Mouse (Mus musculus): ENCODE results near the gene Socs2.

Gene Socs2

DNA sequence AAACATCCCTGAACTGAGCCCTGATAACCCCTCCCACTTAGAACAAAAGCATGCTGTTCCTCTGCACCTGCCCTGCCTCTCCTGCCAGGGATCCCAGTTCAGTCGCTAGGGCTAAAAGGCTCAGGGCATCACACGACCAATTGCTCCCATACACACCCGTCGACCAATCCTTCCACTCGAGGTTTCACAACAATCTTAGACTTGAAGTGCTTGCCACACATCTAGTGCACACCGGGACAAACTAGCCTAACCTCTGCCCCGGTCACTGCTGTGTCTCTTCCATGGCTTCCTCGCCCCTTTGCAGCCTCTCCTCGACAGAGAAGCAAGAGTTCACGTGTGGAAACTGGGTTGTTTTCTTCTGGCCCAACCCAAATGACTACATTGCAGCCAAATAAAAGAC, 3.3 kb upstream of the Socs2 start:
- no peak for DNase-seq (ENCODE audit: extremely low spot score)

DNA sequence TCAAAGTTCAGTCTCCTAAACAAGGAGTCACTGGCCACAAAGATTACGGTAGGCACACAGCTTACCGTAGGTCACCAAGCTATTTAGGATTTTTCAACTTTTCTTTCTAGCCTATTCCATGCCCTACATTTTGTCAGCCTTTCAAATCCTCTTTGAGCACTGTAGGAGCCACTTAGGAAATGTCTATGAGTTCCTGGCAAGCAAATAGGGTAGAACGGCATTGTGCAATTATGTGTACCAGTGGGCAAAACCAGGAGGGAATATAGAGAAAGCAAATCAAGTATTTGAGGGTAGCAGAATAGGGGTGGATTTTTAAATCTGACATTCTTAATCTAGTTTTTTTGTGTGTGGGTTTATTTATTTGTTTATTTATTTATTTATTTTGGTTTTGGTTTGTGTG, 2.7 kb upstream of the Socs2 start:
- DNase-seq (ENCODE audit: extremely low spot score), result no peak

DNA sequence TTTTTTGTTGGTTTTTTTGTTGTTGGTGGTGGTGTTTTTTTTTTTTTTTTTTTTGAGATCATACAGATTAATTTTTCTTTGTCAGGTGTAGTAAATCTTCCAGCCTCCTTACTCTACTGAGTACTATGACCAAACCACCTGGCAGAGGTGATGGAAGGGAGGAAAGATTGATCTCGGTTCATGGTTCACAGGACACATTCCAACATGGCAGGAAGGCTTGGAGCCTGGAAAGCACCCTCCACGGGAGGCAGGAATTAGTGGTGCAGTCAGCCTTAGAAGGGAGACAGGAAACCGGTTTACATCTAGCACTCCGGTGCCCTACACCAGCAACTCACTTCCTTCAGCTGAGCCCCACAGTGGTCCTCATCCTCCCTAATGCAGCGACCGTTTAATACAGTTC, 1.7 kb upstream of the Socs2 start:
- DNase-seq (ENCODE audit: extremely low spot score), result no peak

DNA sequence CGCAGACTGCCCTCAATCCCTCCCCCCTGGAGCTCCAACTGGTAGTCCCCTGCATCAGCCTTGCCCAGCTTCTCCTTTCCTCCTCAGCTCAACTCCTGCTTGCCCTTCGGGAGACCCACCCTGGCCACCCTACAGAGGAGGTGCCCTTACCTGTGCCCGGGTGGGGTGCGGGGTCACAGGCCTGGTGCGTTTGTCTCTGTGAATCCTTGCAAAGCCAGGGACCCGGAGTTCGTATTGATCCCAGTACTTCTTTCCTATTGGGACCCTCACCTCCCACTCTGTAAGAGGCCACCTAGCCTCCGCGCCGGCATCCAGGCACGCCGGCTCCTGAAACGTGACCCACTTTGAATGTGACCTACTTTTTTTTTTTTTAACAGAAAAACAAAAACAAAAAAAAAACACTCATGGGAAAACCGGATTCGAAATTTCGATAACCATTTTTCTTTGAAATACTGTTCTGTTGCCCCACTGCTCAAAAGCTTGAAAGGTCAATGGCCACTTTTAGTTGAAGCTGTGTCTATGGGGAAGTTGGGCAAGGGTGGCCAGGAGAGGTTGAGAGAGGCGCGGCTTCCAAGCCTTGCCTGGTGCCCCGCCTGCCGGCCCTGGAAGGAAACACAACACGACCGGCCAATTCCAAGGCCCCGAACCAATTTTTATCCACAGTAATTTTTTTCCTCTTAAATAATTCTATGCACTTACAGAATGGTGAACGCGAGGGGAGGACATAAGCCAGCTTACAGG, 686 bp upstream of the Socs2 start:
- DNase-seq (ENCODE audit: extremely low spot score), result peak; percentile 72

DNA sequence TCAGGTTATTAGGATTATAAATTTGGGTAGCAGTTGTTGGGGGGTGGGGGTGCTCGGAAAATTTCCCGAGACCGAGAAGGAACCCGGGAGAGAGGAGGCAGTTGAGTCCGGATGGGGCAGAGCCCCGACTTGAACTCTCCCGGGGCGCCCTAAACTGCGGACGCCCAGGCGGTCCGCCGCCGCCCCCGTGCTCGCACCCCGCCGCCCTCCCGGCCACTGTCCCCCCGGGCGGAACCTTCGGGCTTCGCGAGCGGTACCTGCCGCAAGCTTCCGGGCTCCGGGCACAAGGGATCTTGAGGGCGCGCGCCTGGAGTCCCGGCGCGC, 657 bp downstream of the Socs2 start:
- no peak for DNase-seq (ENCODE audit: extremely low spot score)

DNA sequence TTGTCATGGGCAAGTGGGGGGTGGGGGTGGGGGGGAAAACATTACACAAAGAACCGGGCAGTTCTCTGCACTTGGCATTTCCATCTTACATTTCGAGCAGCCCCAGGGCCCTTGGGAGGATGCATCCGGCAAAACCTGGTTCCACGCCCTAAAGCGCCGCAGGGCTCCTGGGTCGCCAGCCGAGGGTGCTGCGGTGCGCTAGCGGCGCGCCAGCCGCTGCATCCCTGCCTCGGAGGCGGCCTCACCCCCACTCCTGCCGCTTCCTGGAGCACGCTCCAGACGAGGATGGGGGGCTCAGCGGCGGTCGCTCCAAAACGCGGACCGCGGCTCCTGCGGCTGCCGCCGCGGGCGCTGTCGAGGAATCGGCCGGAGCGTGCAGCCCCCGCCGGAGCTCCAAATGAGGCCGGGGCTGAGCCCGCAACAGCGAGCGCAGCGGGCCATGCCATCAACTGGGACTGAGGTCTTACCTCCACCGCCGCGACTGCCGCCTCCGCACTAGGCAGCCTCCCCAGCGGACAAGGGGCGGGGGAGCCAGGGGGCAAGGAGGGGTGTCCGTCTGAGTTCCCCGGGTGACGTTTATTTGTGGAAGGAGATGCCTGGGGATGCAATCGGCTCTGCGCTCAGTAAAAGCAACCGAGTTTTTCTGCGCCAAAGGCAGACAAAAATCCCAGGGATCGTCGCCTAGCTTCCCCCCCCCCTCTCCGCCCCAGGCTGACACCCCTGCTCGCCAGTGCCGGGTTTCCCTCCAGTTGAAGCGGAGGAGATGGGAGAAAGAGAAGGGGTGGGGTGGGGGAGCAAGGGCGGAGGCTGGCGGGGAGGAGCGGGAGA, 1.2 kb downstream of the Socs2 start:
- DNase-seq (ENCODE audit: extremely low spot score), result peak; percentile 69

DNA sequence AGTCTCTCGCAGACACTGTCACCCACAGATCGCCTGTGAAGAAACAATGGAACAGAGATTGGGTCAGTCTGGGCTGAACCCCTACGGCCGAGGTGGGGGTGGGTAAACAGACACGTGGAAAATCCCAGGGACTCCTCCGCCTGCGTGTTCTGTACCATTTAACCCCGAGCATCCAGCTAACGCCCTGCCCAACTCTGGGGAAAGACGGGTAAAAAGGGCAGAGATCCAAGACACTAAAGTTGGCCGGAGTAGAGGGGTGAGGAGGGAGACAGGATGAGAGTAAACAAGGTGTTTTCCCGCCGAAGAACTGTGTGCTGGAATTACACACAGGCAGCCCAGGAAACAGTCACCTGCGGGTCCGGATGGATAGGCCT, 1.8 kb downstream of the Socs2 start:
- no peak for DNase-seq (ENCODE audit: extremely low spot score)

DNA sequence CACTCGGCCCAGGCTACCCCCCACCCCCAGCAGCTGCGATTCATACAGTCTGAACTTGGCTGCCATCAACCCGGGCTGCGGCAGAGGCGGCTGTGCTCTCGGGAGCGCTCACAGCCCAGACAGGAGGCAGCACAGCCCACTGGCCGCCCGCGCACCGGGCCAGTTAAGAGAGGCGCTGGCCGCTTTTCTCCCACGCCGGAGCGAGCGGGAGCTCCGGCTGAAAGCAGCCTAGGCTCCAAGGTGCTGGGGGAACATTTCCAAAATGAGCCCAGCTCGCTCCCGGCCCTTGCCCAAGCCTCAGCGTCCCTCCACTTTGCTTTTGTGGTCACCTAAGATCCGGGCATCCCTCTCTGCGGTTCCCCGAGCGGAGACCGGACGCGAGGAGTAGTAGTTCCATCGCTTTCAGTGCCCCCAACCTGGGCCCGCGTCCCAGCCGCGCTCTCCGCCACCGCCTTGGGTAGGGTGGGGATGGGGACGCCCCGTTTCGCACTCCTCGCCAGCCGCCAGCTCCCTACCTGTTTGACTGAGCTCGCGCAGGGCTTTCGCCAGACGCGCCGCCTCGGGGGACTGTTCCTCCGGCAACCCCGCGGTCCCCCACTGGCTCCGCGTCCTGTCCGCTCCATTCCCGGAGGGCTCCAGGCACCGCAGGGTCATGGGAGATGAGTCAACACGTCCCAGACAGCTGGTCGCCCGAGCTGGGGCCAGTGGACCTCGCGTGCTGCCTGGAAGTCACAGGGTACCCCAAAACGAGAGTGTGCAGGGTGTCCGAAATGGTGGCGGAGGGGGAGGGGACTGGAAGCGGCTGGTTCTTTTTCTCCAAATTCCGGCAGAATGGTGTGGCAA, 2.4 kb downstream of the Socs2 start:
- peak; percentile 70 for DNase-seq (ENCODE audit: extremely low spot score)

DNA sequence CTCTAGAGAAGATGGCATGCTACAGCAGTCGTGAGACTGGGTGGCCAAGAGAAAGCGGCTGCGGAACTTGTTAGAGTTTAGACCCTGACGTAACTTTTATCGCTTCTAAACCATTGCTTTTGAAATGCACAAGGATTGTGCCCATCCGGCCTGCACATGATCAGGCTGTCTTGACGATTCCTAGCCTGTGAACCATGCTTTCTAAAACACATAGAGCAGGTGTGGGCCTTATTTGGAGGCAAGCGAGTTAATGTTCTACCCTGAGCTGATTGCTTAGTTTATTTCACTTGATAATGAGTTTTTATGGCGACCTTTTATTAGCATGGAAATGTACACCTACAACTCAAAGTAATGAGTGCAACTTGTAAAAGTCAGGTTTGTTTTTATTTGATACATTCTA, 5.8 kb downstream of the Socs2 start:
- no peak for DNase-seq (ENCODE audit: extremely low spot score)

DNA sequence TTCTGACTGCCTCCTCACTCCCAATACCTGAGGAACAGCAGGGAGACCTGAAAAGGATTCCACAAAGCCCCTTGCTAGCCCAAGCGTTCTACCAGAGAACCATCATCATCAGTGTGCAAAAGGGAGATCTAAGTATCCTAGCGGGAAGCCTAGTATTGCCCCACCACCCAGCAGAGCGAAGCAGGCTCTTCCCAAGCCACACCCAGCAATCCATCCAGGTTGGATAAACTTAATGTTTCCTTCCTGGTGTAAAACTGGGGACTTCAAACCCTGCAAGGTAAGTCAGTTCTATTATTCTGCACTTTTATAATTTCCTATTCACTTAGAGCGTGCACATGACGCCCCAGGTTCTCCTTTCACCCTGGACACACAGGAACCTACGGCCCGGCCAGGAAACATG, 6.3 kb downstream of the Socs2 start:
- DNase-seq (ENCODE audit: extremely low spot score), result no peak

DNA sequence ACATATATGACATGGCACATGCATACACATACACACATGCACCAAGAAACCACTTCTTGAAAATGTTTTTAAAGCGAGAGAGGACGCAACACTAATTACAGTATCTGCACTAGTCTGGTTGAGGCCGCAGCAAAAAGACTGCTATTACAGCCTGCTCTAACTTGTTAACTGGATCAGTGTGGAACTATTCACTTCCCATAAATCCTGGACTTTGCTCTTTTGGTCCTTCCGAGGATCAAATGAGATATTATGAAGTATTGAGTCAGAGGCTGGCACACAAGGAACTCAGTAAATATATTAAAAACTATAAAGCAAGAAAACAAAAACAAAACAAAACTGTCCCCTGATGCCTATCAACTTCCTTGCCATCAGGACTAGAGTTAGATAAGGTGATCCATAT, 6.8 kb downstream of the Socs2 start:
- DNase-seq (ENCODE audit: extremely low spot score), result no peak

DNA sequence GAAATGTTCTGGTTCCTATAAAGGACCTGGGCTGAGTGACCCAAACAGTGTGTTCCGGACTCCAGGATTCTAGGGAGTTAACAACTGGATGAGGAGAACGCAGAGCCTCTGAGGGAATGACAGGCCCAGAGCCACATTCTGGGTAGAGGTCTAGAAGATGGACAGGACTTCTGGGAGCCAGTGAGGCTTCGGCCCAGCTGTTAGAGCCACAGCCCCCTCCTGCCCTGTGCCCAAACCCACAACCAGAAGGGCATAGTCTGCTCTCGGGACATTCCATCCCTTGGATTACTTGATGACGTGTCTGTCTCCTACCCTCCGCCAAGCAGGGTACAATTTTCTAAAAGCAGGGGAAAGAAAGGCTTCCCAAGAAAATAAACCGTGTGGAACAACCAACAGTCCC, 7.8 kb downstream of the Socs2 start:
- DNase-seq (ENCODE audit: extremely low spot score), result no peak

DNA sequence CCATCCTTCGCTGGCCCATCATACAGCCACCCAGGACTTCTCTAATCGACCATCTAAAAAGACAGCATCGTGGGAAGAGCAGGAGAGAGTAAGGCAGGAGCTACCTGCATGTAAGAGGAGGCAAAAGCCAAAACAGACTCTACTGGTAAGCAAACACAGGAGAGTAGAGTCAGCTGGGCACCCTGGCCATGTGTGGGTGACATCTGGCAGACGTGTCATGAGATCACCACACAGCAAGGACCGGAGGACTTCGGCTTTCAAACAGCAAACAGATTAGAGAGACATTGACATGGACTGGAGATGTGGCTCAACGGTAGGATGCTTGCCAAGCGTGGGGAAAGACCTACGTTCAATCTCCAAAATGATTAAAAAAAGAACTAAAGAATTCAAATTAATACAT, 8.5 kb downstream of the Socs2 start:
- DNase-seq (ENCODE audit: extremely low spot score), result no peak

DNA sequence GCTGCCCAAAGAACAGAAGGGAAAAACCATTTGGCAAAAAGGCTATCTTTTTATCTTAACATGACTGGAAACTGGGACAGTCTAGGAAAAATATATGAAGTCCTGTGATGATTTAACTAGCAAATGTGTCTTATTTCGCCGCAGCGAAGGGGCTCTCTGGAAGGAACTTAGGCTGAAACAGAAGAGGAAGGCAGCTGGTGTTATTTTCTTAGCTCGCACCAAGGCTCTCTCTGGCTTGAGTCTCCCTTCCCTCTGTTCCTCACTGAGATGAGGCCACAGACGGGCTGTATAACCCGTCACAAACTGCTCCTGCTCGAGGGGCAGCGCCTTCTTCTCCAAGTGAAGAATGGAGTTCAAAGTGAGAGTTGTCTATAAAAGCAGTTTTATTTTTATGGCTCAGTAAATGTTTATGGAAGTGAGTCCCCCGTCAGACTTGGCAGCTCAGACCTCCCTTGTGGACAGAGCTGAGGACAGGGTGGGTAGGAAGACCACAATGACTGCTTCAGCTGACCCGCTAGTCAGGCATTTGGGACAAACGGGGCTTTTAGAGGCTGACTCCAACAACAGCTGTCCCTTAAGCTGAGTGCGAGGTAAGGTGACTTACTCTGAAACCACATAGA, 9.3 kb downstream of the Socs2 start:
- DNase-seq (ENCODE audit: extremely low spot score), result no peak

DNA sequence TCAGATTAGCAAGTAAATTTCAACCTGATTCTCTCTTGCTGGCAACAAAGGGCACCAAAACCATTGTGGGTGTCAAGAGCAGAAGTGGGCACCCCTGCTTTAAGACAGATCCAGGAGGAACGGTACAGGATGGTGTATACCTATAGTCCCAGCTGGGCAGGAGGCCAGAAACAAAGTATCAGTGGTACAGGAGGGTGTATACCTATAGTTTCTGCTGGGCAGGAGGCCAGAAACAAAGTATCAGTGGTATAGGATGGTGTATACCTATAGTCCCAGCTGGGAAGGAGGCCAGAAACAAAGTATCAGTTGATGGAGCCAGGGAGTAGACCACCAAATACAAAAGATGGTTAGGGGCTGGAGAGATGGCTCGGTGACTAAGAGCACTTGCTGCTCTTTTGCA, 12.2 kb downstream of the Socs2 start:
- DNase-seq (ENCODE audit: extremely low spot score), result no peak

DNA sequence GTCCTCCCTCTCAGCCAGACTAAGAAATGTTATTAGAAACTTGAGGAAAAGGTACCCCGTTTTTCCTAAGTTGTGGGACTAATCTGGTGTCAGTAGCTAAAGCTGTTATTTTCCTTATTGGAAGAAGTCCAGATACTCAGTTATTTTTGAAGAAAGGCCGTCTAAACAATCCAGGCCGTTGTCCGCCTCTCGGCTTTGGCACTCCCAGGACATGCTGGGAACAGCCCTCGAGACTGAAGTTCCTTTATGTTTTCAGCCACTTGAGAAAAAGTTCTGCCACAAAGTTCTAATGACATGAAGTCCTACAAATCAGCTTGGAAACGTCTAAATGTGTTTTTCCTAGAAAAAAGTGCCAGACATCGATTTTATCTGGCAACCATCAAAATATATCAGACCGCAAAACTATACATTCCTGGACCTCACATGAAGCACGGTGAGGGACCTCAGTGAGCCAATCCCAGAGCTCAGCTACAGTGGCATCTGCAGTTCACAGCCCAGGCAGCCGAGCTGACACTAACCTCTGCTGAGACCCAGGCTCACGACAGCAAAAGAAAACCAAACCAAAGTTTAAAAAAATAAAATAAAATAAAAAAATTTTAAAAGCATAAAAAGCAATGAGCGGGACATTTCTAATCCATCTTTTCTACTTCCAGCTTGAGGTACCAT, 17.2 kb downstream of the Socs2 start:
- DNase-seq (ENCODE audit: extremely low spot score), result no peak

DNA sequence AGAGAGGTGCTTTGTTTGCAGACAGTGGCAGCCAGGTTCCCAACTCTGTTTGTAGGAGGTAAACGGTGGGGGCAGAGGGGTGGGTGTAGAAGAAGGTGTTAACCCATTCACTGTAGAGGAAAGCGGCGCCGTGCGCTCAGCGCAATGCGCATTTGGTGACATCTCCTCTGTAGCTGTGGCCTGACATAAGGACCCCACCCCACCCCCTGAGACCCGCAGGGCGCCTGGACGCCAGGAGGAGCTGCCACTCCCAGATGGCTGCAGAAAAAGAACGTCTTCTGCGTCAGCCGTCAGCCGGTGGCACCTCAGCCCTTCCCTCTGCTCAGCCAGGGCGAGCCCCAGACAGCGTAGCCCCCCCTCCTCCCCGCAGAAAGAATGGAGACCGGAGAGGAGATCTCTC, 18.5 kb downstream of the Socs2 start:
- peak; percentile 34 for DNase-seq (ENCODE audit: extremely low spot score)

DNA sequence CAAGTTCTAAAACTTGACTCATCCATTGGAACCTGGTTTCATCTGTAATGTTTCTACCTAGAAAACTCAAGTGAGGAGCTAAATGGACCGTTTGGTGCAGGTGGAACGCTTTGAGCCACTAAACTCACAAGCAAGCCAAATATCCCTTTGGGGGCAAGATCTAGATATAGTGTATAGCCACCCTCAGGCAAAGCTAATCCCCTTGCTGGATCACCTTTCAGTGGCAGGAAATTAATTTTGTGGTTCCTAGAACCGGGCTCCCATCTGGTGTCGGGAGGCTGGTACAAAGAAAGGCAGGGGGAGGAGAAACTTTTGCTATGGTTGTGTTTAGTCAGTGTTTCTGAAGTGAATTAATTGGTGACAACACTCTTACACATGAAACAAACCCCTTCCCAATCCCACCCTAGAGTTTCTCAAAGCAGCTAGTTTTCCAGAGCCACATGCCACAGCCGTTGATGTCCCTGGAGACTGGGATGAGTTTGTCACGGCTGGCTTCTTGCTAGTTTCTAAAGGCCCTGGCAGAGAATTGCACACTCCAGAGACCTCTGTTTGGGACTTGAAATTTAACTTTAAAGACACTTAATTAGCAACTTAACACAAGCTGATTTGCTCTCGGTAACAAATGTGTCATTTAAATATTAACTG, 19.7 kb downstream of the Socs2 start:
- no peak for DNase-seq (ENCODE audit: extremely low spot score)

DNA sequence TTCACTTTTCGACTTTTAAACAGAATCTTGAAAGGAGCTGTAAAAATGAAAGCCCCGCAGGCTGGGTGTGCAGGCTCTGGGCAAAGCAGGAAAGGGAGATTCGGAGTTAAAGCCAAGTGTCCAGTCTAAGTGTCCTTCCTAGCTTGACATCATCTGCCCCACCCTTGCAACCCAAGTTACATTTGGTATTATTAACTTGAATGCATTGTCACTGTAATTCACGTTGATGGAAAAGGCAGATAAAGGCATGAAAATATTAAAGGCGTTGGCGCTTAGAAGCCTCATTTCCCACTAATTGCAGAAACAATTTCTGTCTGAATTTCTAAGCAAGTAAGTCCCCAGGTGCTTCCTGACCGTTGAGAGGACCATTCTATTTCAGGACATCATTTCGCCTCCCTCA, 20.6 kb downstream of the Socs2 start:
- no peak for DNase-seq (ENCODE audit: extremely low spot score)

DNA sequence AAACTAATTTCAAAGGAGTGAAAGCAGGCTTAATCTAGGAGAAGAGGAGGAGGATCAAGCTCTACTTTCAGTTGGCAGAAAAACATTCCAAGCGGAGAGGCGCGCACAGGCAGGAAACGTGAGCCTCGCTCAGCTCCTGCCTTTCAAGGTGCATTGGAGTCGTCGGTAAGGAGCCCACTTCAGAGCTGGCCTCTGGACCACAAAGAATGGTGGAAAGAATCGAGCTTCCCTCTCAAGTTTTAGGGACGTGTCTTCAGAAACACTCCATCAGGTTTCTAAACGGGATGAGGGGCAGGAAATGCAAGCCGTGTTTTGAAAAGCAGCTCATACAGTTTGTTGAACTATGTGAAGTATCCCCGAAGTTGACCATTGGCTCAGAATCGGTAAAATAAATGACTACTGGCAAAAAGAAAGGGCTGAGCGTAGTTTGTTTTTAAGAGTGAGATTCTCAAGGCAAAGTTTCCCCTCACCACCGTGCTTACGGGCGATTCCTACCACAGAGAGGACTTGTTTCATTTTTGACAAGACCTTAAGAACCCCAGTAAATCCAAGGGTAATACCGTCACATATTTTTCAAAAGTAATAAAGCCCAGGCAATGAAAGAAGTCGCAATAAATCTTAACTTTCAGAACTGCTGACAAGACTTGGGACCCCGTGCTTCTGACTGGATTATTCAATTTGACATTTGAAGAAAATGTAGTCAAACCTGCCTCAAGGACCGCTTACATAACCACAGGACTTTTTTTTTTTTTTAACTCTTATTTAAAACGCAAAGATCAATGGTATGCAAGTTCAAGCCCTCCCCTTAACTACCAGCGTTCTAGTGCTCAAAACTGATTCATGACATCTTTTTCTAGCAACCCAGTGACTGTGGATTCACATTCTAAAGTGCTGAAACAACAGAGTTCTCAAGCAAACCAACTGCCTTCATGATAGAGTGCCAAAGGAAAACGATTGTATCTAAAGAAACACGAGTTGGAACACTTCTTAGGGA, 21.9 kb downstream of the Socs2 start:
- no peak for DNase-seq (ENCODE audit: extremely low spot score)

Data from embryo, embryonic 9.5 days (tissue).